Comparison of ENCODE assay signal across 8 mouse cellular contexts in genomic region chr4:34729851-34730341, GRCm38 (mm10). TPM values are rescaled to one million over a fixed set of nuclear protein-coding genes. Genes with fewer than 3 reads are reported as not detected.
DNase-seq lines count a peak whose midpoint lies in the region; ATAC-seq and TF ChIP-seq lines count a peak whose summit lies in the region.

Gene Cfap206 (minus strand): TSS chr4:34730206.

- 0 out of 2 replicates have a peak within 1 kb of the TSS, but pooled peaks have one; percentile 48 for H3K9ac ChIP-seq in liver, embryonic 12.5 days
- peak within 1 kb of the TSS; percentile 37 for H3K9ac ChIP-seq in stomach, embryonic 16.5 days (ENCODE audit: low read length)

- no peak for TF ChIP-seq CTCF in left cerebral cortex, adult 2 months (IDR thresholded peaks at IDR 0.05)

- H3K4me3 ChIP-seq in left cerebral cortex, adult 2 months, result peak within 1 kb of the TSS; percentile 47
- H3K4me3 ChIP-seq in liver, embryonic 12.5 days, result peak within 1 kb of the TSS; percentile 57
- peak within 1 kb of the TSS; percentile 49 for H3K4me3 ChIP-seq in stomach, embryonic 16.5 days (replicated peaks; ENCODE audit: low read length)

- no peaks in the 10 kb centered on the region for H3K36me3 ChIP-seq in liver, embryonic 12.5 days
- H3K36me3 ChIP-seq in stomach, embryonic 16.5 days (ENCODE audit: control insufficient read depth, insufficient read depth, low read length), result no peaks in the 10 kb centered on the region

- no peaks in the 10 kb centered on the region for H3K9me3 ChIP-seq in liver, embryonic 12.5 days (replicated peaks)
- no peaks in the 10 kb centered on the region for H3K9me3 ChIP-seq in stomach, embryonic 16.5 days (replicated peaks; ENCODE audit: control insufficient read depth, low read length)

- intact Hi-C loops in left cerebral cortex, adult 2 months (cut with DNase I), result loop anchor here (5.0 kb wide), 1 partner anchor 43 kb away; the partner anchor contains the start of gene Slc35a1

- peak; percentile 37 to 61 for DNase-seq in left cerebral cortex, adult 2 months (ENCODE audit: extremely low spot score in 1 of 2, low spot score in 2 of 2)
- DNase-seq in left cerebral cortex, adult 8-10 months (ENCODE audit: low spot score in 2 of 2), result no peak
- peak; percentile 88 for DNase-seq in embryo, embryonic 9.5 days (ENCODE audit: extremely low spot score)
- peak; percentile 31 to 32 for DNase-seq in heart, adult 9 months (ENCODE audit: low spot score in 2 of 2)
- DNase-seq in kidney, adult 8-10 months, result peak; percentile 46 to 67
- peak; percentile 88 for DNase-seq in neural tube, embryonic 10.5 days (ENCODE audit: extremely low spot score, low spot score)

- under 1% methylated on average over 38 of the region's 38 CpGs for WGBS in liver, embryonic 12.5 days (ENCODE audit: insufficient replicate concordance)
- WGBS in stomach, embryonic 16.5 days, result under 1% methylated on average over 38 of the region's 38 CpGs

- peaks cover 10% of the 10 kb centered on the region for H3K4me1 ChIP-seq in liver, embryonic 12.5 days
- no peaks in the 10 kb centered on the region for H3K4me1 ChIP-seq in stomach, embryonic 16.5 days (ENCODE audit: control insufficient read depth, insufficient read depth, low read length)

- no peak within 1 kb of the TSS for H3K27ac ChIP-seq in left cerebral cortex, adult 2 months
- no peak within 1 kb of the TSS for H3K27ac ChIP-seq in liver, embryonic 12.5 days
- H3K27ac ChIP-seq in stomach, embryonic 16.5 days (ENCODE audit: low read length), result no peak within 1 kb of the TSS

- ATAC-seq in liver, embryonic 12.5 days, result peak; percentile 89
- peak; percentile 96 for ATAC-seq in stomach, embryonic 16.5 days (ENCODE audit: insufficient read depth, low FRiP score)

- H3K27me3 ChIP-seq in liver, embryonic 12.5 days (replicated peaks), result peaks cover 16% of the 10 kb centered on the region
- H3K27me3 ChIP-seq in stomach, embryonic 16.5 days (ENCODE audit: control insufficient read depth, insufficient read depth, low read length), result no peaks in the 10 kb centered on the region; the same call in 1 of the 2 replicates

- H3K4me2 ChIP-seq in liver, embryonic 12.5 days, result peak within 1 kb of the TSS; percentile 87
- peak within 1 kb of the TSS; percentile 92 for H3K4me2 ChIP-seq in stomach, embryonic 16.5 days (ENCODE audit: low read depth, low read length)

RNA-seq across cellular contexts. Expression of gene Cfap206, which starts in this region (rescaled TPM):
- 1 to 10 TPM; 1.8 to 2.1 TPM for total RNA-seq in left cerebral cortex, adult 2 months (2021)
- 1 to 10 TPM; 1.4 to 2.6 (median 1.7) TPM for total RNA-seq in left cerebral cortex, adult 8-10 months (2022)
- not detected in 2 replicates for polyA plus RNA-seq in liver, embryonic 12.5 days (2016; fragmentation: Nextera tagmentation; extraction: Ambion mirVana)
- polyA plus RNA-seq in stomach, embryonic 16.5 days (2015; fragmentation: Nextera tagmentation; extraction: Ambion mirVana), result 0.25 and 0.64 TPM in 2 replicates

Comparison
In these comparisons a context has a peak if more than half of its experiments do, and no peak if none do; other contexts are left out.
1. DNase-seq: peak in left cerebral cortex, adult 2 months (2 of 2), embryo, embryonic 9.5 days (single experiment), heart, adult 9 months (2 of 2), kidney, adult 8-10 months (2 of 2) and neural tube, embryonic 10.5 days (single experiment); none in left cerebral cortex, adult 8-10 months (0 of 2).
2. Peak in ATAC-seq, H3K4me3 ChIP-seq, H3K9ac ChIP-seq and H3K4me2 ChIP-seq in liver, embryonic 12.5 days; RNA of the gene not detected or under 1 TPM.
3. Peak in ATAC-seq, H3K4me3 ChIP-seq, H3K9ac ChIP-seq and H3K4me2 ChIP-seq in stomach, embryonic 16.5 days; RNA of the gene not detected or under 1 TPM.
4. Peak in every context shown above with its lines, with median percentiles within 50 percentile points of each other: H3K4me3 ChIP-seq.